Mouse (Mus musculus) cerebellum, postnatal 14 days (tissue): ENCODE results near the gene Hpdl.
"Not testable (repeated sequence)": the region's sequence is repeated elsewhere in the genome, so short reads cannot be mapped to it uniquely, and the experiment has no call there.

Experiments used
- DNase-seq, 2 experiments: peaks; one replicate each; pipeline ENCODE4 v3.0.0; 2021; ENCODE audit warnings: mixed read lengths in 2 of 2

Gene Hpdl

GRCm38 (mm10) chr4:116821694-116822016 is at the start of gene Hpdl:
Gene Hpdl, minus strand, starts transcription at chr4:116821707.
- DNase-seq = no peak

GRCm38 (mm10) chr4:116869898-116870297 is 48.4 kb upstream of the Hpdl start:
- DNase-seq = no peak

- DNase-seq = no peak
These were observed 40.5 kb upstream of the Hpdl start for GRCm38 (mm10) chr4:116862023-116862422.

- DNase-seq = no peak
These were observed 38.2 kb upstream of the Hpdl start for GRCm38 (mm10) chr4:116859711-116860110.

GRCm38 (mm10) chr4:116857203-116857602 is 35.7 kb upstream of the Hpdl start:
- no peak for DNase-seq

GRCm38 (mm10) chr4:116854286-116854685 is 32.8 kb upstream of the Hpdl start:
- DNase-seq = no peak

- DNase-seq = no peak
These were observed 28.4 kb upstream of the Hpdl start for GRCm38 (mm10) chr4:116849901-116850300.

GRCm38 (mm10) chr4:116844324-116844723 is 22.8 kb upstream of the Hpdl start:
- no peak for DNase-seq

GRCm38 (mm10) chr4:116840841-116841240 is 19.3 kb upstream of the Hpdl start:
- DNase-seq = no peak

GRCm38 (mm10) chr4:116840096-116840495 is 18.6 kb upstream of the Hpdl start:
- DNase-seq = not testable (repeated sequence)

- no peak for DNase-seq
These were observed 17.5 kb upstream of the Hpdl start for GRCm38 (mm10) chr4:116838999-116839398.

GRCm38 (mm10) chr4:116830070-116830368 is 8.5 kb upstream of the Hpdl start:
- DNase-seq = no peak

- DNase-seq = no peak
These were observed 8.0 kb upstream of the Hpdl start for GRCm38 (mm10) chr4:116829364-116830069.

- peak; percentile 46 to 69 for DNase-seq
These were observed 6.3 kb upstream of the Hpdl start for GRCm38 (mm10) chr4:116827819-116828218.

GRCm38 (mm10) chr4:116824541-116825004 is 3.1 kb upstream of the Hpdl start:
- peak; percentile 80 to 84 for DNase-seq

GRCm38 (mm10) chr4:116820902-116821693 is 409 bp downstream of the Hpdl start:
- DNase-seq = peak; percentile 71 to 73

- DNase-seq = no peak
These were observed 1.3 kb downstream of the Hpdl start for GRCm38 (mm10) chr4:116819968-116820901.

GRCm38 (mm10) chr4:116817486-116817885 is 4.0 kb downstream of the Hpdl start:
- DNase-seq = peak; percentile 66 to 74

- no peak for DNase-seq
These were observed 6.2 kb downstream of the Hpdl start for GRCm38 (mm10) chr4:116815276-116815675.

- no peak for DNase-seq
These were observed 10.5 kb downstream of the Hpdl start for GRCm38 (mm10) chr4:116811012-116811411.

- peak; percentile 95 to 97 for DNase-seq
These were observed 14.0 kb downstream of the Hpdl start, which contains the start of the genes Toe1 and Mutyh for GRCm38 (mm10) chr4:116807197-116808129. Gene Toe1, minus strand, starts transcription at chr4:116807640. Gene Mutyh, plus strand, starts transcription at chr4:116807723.

GRCm38 (mm10) chr4:116799901-116800300 is 21.6 kb downstream of the Hpdl start:
- peak in 1 of 2 experiments; percentile 53 for DNase-seq
